Mouse (Mus musculus): ENCODE results near the gene Nectin4.

DNA sequence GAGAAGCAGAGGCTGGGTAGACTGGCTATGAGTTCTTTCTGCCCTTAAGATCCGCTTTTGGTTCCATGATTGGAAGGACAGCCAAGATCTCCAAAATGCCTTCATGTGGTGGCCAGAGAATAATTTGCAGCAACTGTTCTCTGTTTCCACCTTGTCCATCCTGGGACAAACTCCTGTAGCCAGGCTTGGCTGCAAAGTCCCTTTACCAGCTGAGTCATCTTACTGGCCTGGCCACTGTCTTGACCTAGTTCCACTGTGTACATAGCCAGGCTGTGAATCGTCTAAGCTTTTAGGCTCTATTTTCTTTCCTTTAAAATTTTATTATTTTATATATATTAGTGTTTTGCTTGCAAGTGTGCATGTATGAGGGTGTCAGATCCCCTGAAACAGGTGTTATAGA, 20.7 kb upstream of the Nectin4 start:
- TF ChIP-seq CTCF (IDR thresholded peaks at IDR 0.05; ENCODE audit: control insufficient read depth, insufficient read depth, insufficient read length) (no peak), USF1 (IDR thresholded peaks at IDR 0.05; ENCODE audit: low read depth) (no peak), CEBPB (IDR thresholded peaks at IDR 0.05; ENCODE audit: low read depth) (no peak), MAX (IDR thresholded peaks at IDR 0.05) (no peak)

All from C2C12 (cell line).